Mouse (Mus musculus): ENCODE data around the gene Ccnd3. TPM values are rescaled to one million over a fixed set of nuclear protein-coding genes. Genes with fewer than 3 reads are reported as not detected.
"Not testable (repeated sequence)": the region's sequence is repeated elsewhere in the genome, so short reads cannot be mapped to it uniquely, and the experiment has no call there.

Ccnd3 gene
- polyA plus RNA-seq, 1 experiment from 2014 or later, result 60.6 TPM

GRCm38 (mm10) chr17:47492731-47493130, 12.1 kb upstream of the Ccnd3 start:
- no peak overlapping the region for H3K9ac ChIP-seq (ENCODE audit: low read length)
- no peak for DNase-seq (ENCODE audit: low spot score)
- 80% methylated on average over 6 of the region's 6 CpGs for WGBS
- no peak overlapping the region for H3K27ac ChIP-seq (ENCODE audit: low read depth, low read length)
- no peak overlapping the region for H3K4me3 ChIP-seq (ENCODE audit: low read depth, low read length)
- no peak overlapping the region for H3K4me2 ChIP-seq (ENCODE audit: low read length)
- no peaks in the 10 kb centered on the region for H3K4me1 ChIP-seq (ENCODE audit: control insufficient read depth, insufficient read depth, low read length)
- no peaks in the 10 kb centered on the region for H3K9me3 ChIP-seq (replicated peaks; ENCODE audit: control insufficient read depth, low read length)
- H3K27me3 ChIP-seq (replicated peaks; ENCODE audit: control insufficient read depth, insufficient read depth, low read length), result no peaks in the 10 kb centered on the region
- H3K36me3 ChIP-seq (ENCODE audit: control insufficient read depth, insufficient read depth, low read length), result peaks cover 85% of the 10 kb centered on the region
- ATAC-seq, result no peak

GRCm38 (mm10) chr17:47493653-47494052, 11.2 kb upstream of the Ccnd3 start:
- Histone ChIP-seq H3K27ac (ENCODE audit: low read depth, low read length) (no peak overlapping the region), H3K36me3 (ENCODE audit: control insufficient read depth, insufficient read depth, low read length) (peaks cover 88% of the 10 kb centered on the region), H3K4me1 (ENCODE audit: control insufficient read depth, insufficient read depth, low read length) (no peaks in the 10 kb centered on the region), H3K9ac (ENCODE audit: low read length) (no peak overlapping the region), H3K4me3 (ENCODE audit: low read depth, low read length) (no peak overlapping the region), H3K9me3 (replicated peaks; ENCODE audit: control insufficient read depth, low read length) (no peaks in the 10 kb centered on the region), H3K27me3 (replicated peaks; ENCODE audit: control insufficient read depth, insufficient read depth, low read length) (no peaks in the 10 kb centered on the region), H3K4me2 (ENCODE audit: low read length) (no peak overlapping the region)
- WGBS, result 84% methylated on average over 6 of the region's 6 CpGs
- no peak for DNase-seq (ENCODE audit: low spot score)
- no peak for ATAC-seq

GRCm38 (mm10) chr17:47494132-47494531, 10.7 kb upstream of the Ccnd3 start:
- no peaks in the 10 kb centered on the region for H3K27me3 ChIP-seq (replicated peaks; ENCODE audit: control insufficient read depth, insufficient read depth, low read length)
- H3K27ac ChIP-seq (ENCODE audit: low read depth, low read length), result no peak overlapping the region
- no peak for DNase-seq (ENCODE audit: low spot score)
- no peaks in the 10 kb centered on the region for H3K4me1 ChIP-seq (ENCODE audit: control insufficient read depth, insufficient read depth, low read length)
- no peak overlapping the region for H3K4me2 ChIP-seq (ENCODE audit: low read length)
- ATAC-seq, result no peak
- WGBS, result 90% methylated on average over 11 of the region's 11 CpGs
- peaks cover 87% of the 10 kb centered on the region for H3K36me3 ChIP-seq (ENCODE audit: control insufficient read depth, insufficient read depth, low read length)
- no peak overlapping the region for H3K4me3 ChIP-seq (ENCODE audit: low read depth, low read length)
- no peak overlapping the region for H3K9ac ChIP-seq (ENCODE audit: low read length)
- H3K9me3 ChIP-seq (replicated peaks; ENCODE audit: control insufficient read depth, low read length), result no peaks in the 10 kb centered on the region

- Histone ChIP-seq H3K36me3 (ENCODE audit: control insufficient read depth, insufficient read depth, low read length) (peaks cover 33% of the 10 kb centered on the region), H3K4me1 (ENCODE audit: control insufficient read depth, insufficient read depth, low read length) (peaks cover 7% of the 10 kb centered on the region), H3K9ac (ENCODE audit: low read length) (peak overlapping the region; percentile 75), H3K9me3 (replicated peaks; ENCODE audit: control insufficient read depth, low read length) (no peaks in the 10 kb centered on the region), H3K4me2 (ENCODE audit: low read length) (peak overlapping the region; percentile 77), H3K27me3 (replicated peaks; ENCODE audit: control insufficient read depth, insufficient read depth, low read length) (no peaks in the 10 kb centered on the region), H3K4me3 (ENCODE audit: low read depth, low read length) (peak overlapping the region; percentile 57), H3K27ac (ENCODE audit: low read depth, low read length) (no peak overlapping the region)
- ATAC-seq (no peak), DNase-seq (ENCODE audit: low spot score) (no peak)
- 9% methylated on average over 11 of the region's 11 CpGs for WGBS
These were observed 3.3 kb upstream of the Ccnd3 start for GRCm38 (mm10) chr17:47501531-47501930.

- Histone ChIP-seq H3K9me3 (replicated peaks; ENCODE audit: control insufficient read depth, low read length) (no peaks in the 10 kb centered on the region), H3K9ac (ENCODE audit: low read length) (peak within 1 kb of the TSS; percentile 75), H3K27ac (ENCODE audit: low read depth, low read length) (peak within 1 kb of the TSS; percentile 59), H3K4me2 (ENCODE audit: low read length) (peak within 1 kb of the TSS; percentile 77), H3K4me1 (ENCODE audit: control insufficient read depth, insufficient read depth, low read length) (peaks cover 7% of the 10 kb centered on the region), H3K4me3 (ENCODE audit: low read depth, low read length) (peak within 1 kb of the TSS; percentile 57), H3K27me3 (replicated peaks; ENCODE audit: control insufficient read depth, insufficient read depth, low read length) (no peaks in the 10 kb centered on the region), H3K36me3 (ENCODE audit: control insufficient read depth, insufficient read depth, low read length) (peaks cover 30% of the 10 kb centered on the region)
- 2% methylated on average over 40 of the region's 40 CpGs for WGBS
- ATAC-seq, result peak; percentile 98
- peak; percentile 96 for DNase-seq (ENCODE audit: low spot score)
These were observed 2.7 kb upstream of the Ccnd3 start, which contains the start of gene Taf8 for GRCm38 (mm10) chr17:47501946-47502706. Gene Taf8, minus strand, starts transcription at chr17:47502292.

GRCm38 (mm10) chr17:47502707-47503045, 2.2 kb upstream of the Ccnd3 start:
- not testable (repeated sequence) for H3K9ac ChIP-seq (ENCODE audit: low read length); H3K4me3 ChIP-seq (ENCODE audit: low read depth, low read length); ATAC-seq; H3K9me3 ChIP-seq (replicated peaks; ENCODE audit: control insufficient read depth, low read length); DNase-seq (ENCODE audit: low spot score); H3K4me1 ChIP-seq (ENCODE audit: control insufficient read depth, insufficient read depth, low read length); H3K27me3 ChIP-seq (replicated peaks; ENCODE audit: control insufficient read depth, insufficient read depth, low read length); H3K27ac ChIP-seq (ENCODE audit: low read depth, low read length)
- 77% methylated on average over 6 of the region's 6 CpGs for WGBS
- peak overlapping the region; percentile 48; the same call in 1 of the 2 replicates for H3K4me2 ChIP-seq (ENCODE audit: low read length)
- H3K36me3 ChIP-seq (ENCODE audit: control insufficient read depth, insufficient read depth, low read length), result peaks cover 27% of the 10 kb centered on the region

GRCm38 (mm10) chr17:47503689-47504088, 1.2 kb upstream of the Ccnd3 start:
- DNase-seq (ENCODE audit: low spot score) (no peak), ATAC-seq (no peak)
- no peak overlapping the region for H3K27ac ChIP-seq (ENCODE audit: low read depth, low read length)
- H3K4me2 ChIP-seq (ENCODE audit: low read length), result no peak overlapping the region
- no peaks in the 10 kb centered on the region for H3K27me3 ChIP-seq (replicated peaks; ENCODE audit: control insufficient read depth, insufficient read depth, low read length)
- no peaks in the 10 kb centered on the region for H3K9me3 ChIP-seq (replicated peaks; ENCODE audit: control insufficient read depth, low read length)
- H3K9ac ChIP-seq (ENCODE audit: low read length), result no peak overlapping the region
- H3K36me3 ChIP-seq (ENCODE audit: control insufficient read depth, insufficient read depth, low read length), result peaks cover 19% of the 10 kb centered on the region; the same call in 1 of the 2 replicates
- H3K4me1 ChIP-seq (ENCODE audit: control insufficient read depth, insufficient read depth, low read length), result peaks cover 7% of the 10 kb centered on the region
- H3K4me3 ChIP-seq (ENCODE audit: low read depth, low read length), result no peak overlapping the region

- H3K27me3 ChIP-seq (replicated peaks; ENCODE audit: control insufficient read depth, insufficient read depth, low read length), result no peaks in the 10 kb centered on the region
- no peak for ATAC-seq
- no peak overlapping the region for H3K27ac ChIP-seq (ENCODE audit: low read depth, low read length)
- peak overlapping the region; percentile 51; the same call in 1 of the 2 replicates for H3K4me2 ChIP-seq (ENCODE audit: low read length)
- peaks cover 14% of the 10 kb centered on the region; the same call in 1 of the 2 replicates for H3K36me3 ChIP-seq (ENCODE audit: control insufficient read depth, insufficient read depth, low read length)
- DNase-seq (ENCODE audit: low spot score), result no peak
- H3K9ac ChIP-seq (ENCODE audit: low read length), result no peak overlapping the region
- H3K9me3 ChIP-seq (replicated peaks; ENCODE audit: control insufficient read depth, low read length), result no peaks in the 10 kb centered on the region
- 73% methylated on average over 5 of the region's 5 CpGs for WGBS
- H3K4me1 ChIP-seq (ENCODE audit: control insufficient read depth, insufficient read depth, low read length), result peaks cover 7% of the 10 kb centered on the region
- no peak overlapping the region for H3K4me3 ChIP-seq (ENCODE audit: low read depth, low read length)
These were observed 623 bp upstream of the Ccnd3 start for GRCm38 (mm10) chr17:47504228-47504627.

- ATAC-seq, result no peak
- Histone ChIP-seq H3K36me3 (ENCODE audit: control insufficient read depth, insufficient read depth, low read length) (peaks cover 4% of the 10 kb centered on the region; the same call in 1 of the 2 replicates), H3K4me3 (ENCODE audit: low read depth, low read length) (no peak overlapping the region), H3K4me1 (ENCODE audit: control insufficient read depth, insufficient read depth, low read length) (peaks cover 7% of the 10 kb centered on the region), H3K9ac (ENCODE audit: low read length) (no peak overlapping the region), H3K27me3 (replicated peaks; ENCODE audit: control insufficient read depth, insufficient read depth, low read length) (no peaks in the 10 kb centered on the region), H3K9me3 (replicated peaks; ENCODE audit: control insufficient read depth, low read length) (no peaks in the 10 kb centered on the region), H3K4me2 (ENCODE audit: low read length) (peak overlapping the region; percentile 51; the same call in 1 of the 2 replicates), H3K27ac (ENCODE audit: low read depth, low read length) (no peak overlapping the region)
- no peak for DNase-seq (ENCODE audit: low spot score)
- 65% methylated on average over 2 of the region's 2 CpGs for WGBS
These were observed 715 bp downstream of the Ccnd3 start for GRCm38 (mm10) chr17:47505566-47505965.
